Mouse (Mus musculus): ENCODE measurements around the gene Hist1h3g. TPM values are rescaled to one million over a fixed set of nuclear protein-coding genes. Genes with fewer than 3 reads are reported as not detected.
"Not testable (repeated sequence)": the region's sequence is repeated elsewhere in the genome, so short reads cannot be mapped to it uniquely, and the experiment has no call there.

Hist1h3g gene
- total and polyA plus RNA-seq, 3 experiments: 5.2 to 441 TPM; not detected in 1

DNA sequence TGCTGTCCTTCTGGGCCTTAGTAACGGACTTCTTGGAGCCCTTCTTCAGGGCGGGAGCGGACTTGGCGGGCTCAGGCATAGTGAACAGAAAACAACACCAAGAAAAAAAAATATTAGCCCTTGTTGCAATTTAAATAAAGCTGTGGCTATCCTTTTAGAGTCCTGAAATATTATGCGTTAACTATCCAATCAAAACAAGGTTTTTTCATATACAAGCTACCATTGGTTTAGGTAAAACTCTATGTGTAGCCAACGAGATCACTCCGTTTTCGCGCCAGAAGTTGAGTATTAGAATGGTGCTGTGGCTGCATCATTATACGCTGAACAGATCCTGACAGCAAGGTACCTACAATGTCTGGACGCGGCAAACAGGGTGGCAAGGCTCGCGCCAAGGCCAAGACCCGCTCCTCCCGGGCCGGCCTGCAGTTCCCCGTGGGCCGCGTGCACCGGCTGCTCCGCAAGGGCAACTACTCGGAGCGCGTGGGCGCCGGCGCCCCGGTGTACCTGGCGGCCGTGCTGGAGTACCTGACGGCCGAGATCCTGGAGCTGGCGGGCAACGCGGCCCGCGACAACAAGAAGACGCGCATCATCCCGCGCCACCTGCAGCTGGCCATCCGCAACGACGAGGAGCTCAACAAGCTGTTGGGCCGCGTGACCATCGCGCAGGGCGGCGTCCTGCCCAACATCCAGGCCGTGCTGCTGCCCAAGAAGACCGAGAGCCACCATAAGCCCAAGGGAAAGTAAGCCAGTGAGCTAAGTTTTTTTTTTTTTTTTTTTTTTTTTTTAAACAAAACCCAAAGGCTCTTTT is 1.5 kb upstream of the Hist1h3g start, which contains the start of gene Hist1h2af:
Hist1h2af (plus strand) TSS at position 347 of the 808 bp plus-strand sequence.
- not testable (repeated sequence) for H3K79me2 ChIP-seq (ENCODE audit: control insufficient read depth, insufficient read depth, low read length, poor library complexity); H3K9me3 ChIP-seq (replicated peaks; ENCODE audit: insufficient read depth, low read length); H3K27me3 ChIP-seq (ENCODE audit: control insufficient read depth in 1 of 2, insufficient read depth in 2 of 2, low read length in 2 of 2); H3K4me1 ChIP-seq (ENCODE audit: control insufficient read depth in 1 of 2, insufficient read depth in 2 of 2, low read length in 2 of 2)
- DNase-seq (ENCODE audit: low read depth, low spot score): peak; percentile 96
- H3K36me3 ChIP-seq (ENCODE audit: control insufficient read depth in 1 of 2, insufficient read depth in 2 of 2, low read length in 2 of 2): peaks cover 0 to 28% of the 10 kb centered on the region in 2 experiments; a peak in 2 of 4 replicates
- peak within 1 kb of the TSS; percentile 95 for H3K9ac ChIP-seq (ENCODE audit: control insufficient read depth, low read depth, low read length, poor library complexity, severe bottlenecking)
- H3K4me3 ChIP-seq (ENCODE audit: control insufficient read depth in 1 of 2, insufficient read depth in 1 of 2, low read depth in 2 of 2, low read length in 2 of 2): peak within 1 kb of the TSS; percentile 35 to 67
- H3K27ac ChIP-seq (ENCODE audit: control insufficient read depth, low read depth, low read length): peak within 1 kb of the TSS; percentile 100
- TF ChIP-seq POLR2AphosphoS5 (IDR thresholded peaks at IDR 0.05; ENCODE audit: borderline replicate concordance, low read depth, low read length) (0 out of 2 replicates have a peak, but pooled peaks have one; percentile 24), TBP (IDR thresholded peaks at IDR 0.05; ENCODE audit: low read depth, low read length) (peak; percentile 97), POLR2A (IDR thresholded peaks at IDR 0.05; ENCODE audit: control insufficient read depth in 1 of 2, insufficient read depth in 1 of 2, low read depth in 1 of 2, low read length in 2 of 2, poor library complexity in 1 of 2) (peak; percentile 66 to 74; a peak in 3 of 4 replicates)

DNA sequence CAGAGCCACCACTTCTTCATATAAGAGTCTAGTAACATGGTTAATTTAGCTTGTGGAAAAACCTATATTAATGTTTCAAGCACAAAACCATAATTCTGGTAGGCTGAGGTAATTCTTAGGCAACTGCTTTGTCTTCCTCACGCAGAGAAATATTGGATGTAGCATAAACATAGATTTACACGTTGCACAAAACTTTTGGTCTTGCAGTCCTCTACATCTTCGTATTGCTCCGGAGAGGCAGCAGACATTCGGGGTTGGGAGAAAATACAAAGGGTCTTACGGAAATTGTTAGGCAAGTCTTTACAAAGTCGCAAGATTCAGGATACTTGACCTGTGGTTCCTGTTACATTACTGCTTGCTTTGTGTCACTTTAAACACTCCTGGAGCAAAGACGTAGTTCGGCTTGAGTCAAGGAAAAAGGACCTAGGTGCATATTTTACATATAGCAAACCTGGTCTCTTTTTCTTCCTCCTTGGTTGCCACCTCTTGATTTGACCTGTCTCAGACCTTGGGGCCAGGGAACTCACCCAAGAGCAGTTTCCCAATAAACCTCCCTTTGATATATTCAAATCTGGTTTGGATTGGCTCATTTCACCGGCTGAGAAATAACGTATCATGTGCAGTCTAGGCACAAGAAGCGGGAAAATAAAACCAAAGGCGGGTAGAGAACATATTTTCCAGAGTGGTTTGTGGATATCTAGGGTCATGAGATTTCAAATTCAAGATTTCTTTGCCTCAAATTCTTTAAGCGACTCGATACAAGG is 672 bp upstream of the Hist1h3g start:
- Histone ChIP-seq H3K27me3 (ENCODE audit: control insufficient read depth in 1 of 2, insufficient read depth in 2 of 2, low read length in 2 of 2) (no peaks in the 10 kb centered on the region), H3K9ac (ENCODE audit: control insufficient read depth, low read depth, low read length, poor library complexity, severe bottlenecking) (peak overlapping the region; percentile 95), H3K79me2 (ENCODE audit: control insufficient read depth, insufficient read depth, low read length, poor library complexity) (peaks cover 4% of the 10 kb centered on the region; the same call in 1 of the 2 replicates), H3K36me3 (ENCODE audit: control insufficient read depth in 1 of 2, insufficient read depth in 2 of 2, low read length in 2 of 2) (peaks cover 0 to 26% of the 10 kb centered on the region in 2 experiments; a peak in 2 of 4 replicates), H3K4me1 (ENCODE audit: control insufficient read depth in 1 of 2, insufficient read depth in 2 of 2, low read length in 2 of 2) (peaks cover 0 to 4% of the 10 kb centered on the region in 2 experiments; a peak in 2 of 4 replicates), H3K9me3 (replicated peaks; ENCODE audit: insufficient read depth, low read length) (no peaks in the 10 kb centered on the region), H3K4me3 (ENCODE audit: control insufficient read depth in 1 of 2, insufficient read depth in 1 of 2, low read depth in 2 of 2, low read length in 2 of 2) (peak overlapping the region; percentile 35 to 67), H3K27ac (ENCODE audit: control insufficient read depth, low read depth, low read length) (peak overlapping the region; percentile 95)
- TF ChIP-seq ZMIZ1 (IDR thresholded peaks at IDR 0.05; ENCODE audit: low read depth, low read length): no peak
- TF ChIP-seq POLR2AphosphoS5 (IDR thresholded peaks at IDR 0.05; ENCODE audit: borderline replicate concordance, low read depth, low read length): peak; percentile 86; the same call in 1 of the 2 replicates
- peak; percentile 43 to 51; a peak in 3 of 4 replicates for TF ChIP-seq POLR2A (IDR thresholded peaks at IDR 0.05; ENCODE audit: control insufficient read depth in 1 of 2, insufficient read depth in 1 of 2, low read depth in 1 of 2, low read length in 2 of 2, poor library complexity in 1 of 2)
- peak; percentile 91 for DNase-seq (ENCODE audit: low read depth, low spot score)

DNA sequence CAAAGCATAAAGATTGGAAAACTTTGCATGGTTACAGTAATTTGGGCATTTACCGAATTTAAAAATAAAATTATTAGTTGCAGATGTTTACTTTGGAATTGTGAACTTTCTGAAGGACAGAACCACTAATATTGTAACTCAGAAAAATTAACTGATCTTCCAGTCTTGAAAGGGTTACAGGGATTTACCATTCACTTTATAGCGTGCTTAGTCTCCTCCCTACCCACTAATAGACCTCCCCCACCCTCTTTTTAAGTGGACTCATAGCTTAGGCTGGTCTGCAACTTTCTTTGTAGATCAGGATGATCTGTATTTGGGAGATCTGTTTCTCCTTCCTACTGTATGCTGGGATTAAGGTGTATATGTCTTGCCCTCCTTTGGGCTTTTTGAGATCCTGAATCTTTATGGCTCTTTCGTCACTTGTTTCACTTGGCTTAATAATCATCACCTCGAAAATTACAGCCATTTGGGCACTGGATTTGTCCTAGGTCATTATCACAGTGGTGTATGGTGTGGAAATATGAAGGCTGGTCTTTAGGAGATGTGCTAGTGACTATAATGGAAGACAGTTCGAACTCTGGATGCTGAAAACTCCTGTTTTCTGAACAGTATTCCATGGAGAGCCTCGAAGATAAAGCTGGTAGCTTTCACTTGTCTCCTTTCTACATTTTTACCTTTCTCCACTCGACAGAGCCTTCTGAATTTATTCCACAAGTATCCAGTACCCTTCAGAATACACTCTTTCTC is 1.0 kb downstream of the Hist1h3g start:
- Histone ChIP-seq H3K4me3 (ENCODE audit: control insufficient read depth in 1 of 2, insufficient read depth in 1 of 2, low read depth in 2 of 2, low read length in 2 of 2) (peak overlapping the region; percentile 10 to 56), H3K9ac (ENCODE audit: control insufficient read depth, low read depth, low read length, poor library complexity, severe bottlenecking) (peak overlapping the region; percentile 75), H3K27ac (ENCODE audit: control insufficient read depth, low read depth, low read length) (peak overlapping the region; percentile 94), H3K79me2 (ENCODE audit: control insufficient read depth, insufficient read depth, low read length, poor library complexity) (peaks cover 4% of the 10 kb centered on the region; the same call in 1 of the 2 replicates), H3K4me1 (ENCODE audit: control insufficient read depth in 1 of 2, insufficient read depth in 2 of 2, low read length in 2 of 2) (peaks cover 2 to 4% of the 10 kb centered on the region in 2 experiments; a peak in 3 of 4 replicates), H3K9me3 (replicated peaks; ENCODE audit: insufficient read depth, low read length) (no peaks in the 10 kb centered on the region), H3K27me3 (ENCODE audit: control insufficient read depth in 1 of 2, insufficient read depth in 2 of 2, low read length in 2 of 2) (no peaks in the 10 kb centered on the region), H3K36me3 (ENCODE audit: control insufficient read depth in 1 of 2, insufficient read depth in 2 of 2, low read length in 2 of 2) (peaks cover 0 to 33% of the 10 kb centered on the region in 2 experiments; a peak in 2 of 4 replicates)
- DNase-seq (ENCODE audit: low read depth, low spot score): peak; percentile 84
- peak in 1 of 2 experiments; percentile 40; a peak in 1 of 4 replicates for TF ChIP-seq POLR2A (IDR thresholded peaks at IDR 0.05; ENCODE audit: control insufficient read depth in 1 of 2, insufficient read depth in 1 of 2, low read depth in 1 of 2, low read length in 2 of 2, poor library complexity in 1 of 2)
- peak; percentile 8; the same call in 1 of the 2 replicates for TF ChIP-seq POLR2AphosphoS5 (IDR thresholded peaks at IDR 0.05; ENCODE audit: borderline replicate concordance, low read depth, low read length)
- TF ChIP-seq UBTF (IDR thresholded peaks at IDR 0.05; ENCODE audit: borderline replicate concordance, insufficient read depth, low read depth, low read length): no peak

Data from MEL (cell line).